Mouse (Mus musculus) cerebellum, adult 2 months (tissue): ENCODE measurements around the gene Ern2.

Source experiments
- CTCF ChIP-seq: fragments of 200-500 bp; IDR thresholded peaks from 2 replicates; pipeline ENCODE4 v1.5.1; 2011; ENCODE audit warnings: low read depth, mild to moderate bottlenecking, control low read depth, low read length, moderate library complexity, borderline replicate concordance; ENCODE audit not compliant: insufficient read depth
- POLR2A ChIP-seq: fragments of 200-500 bp; IDR thresholded peaks from 2 replicates; pipeline ENCODE4 v1.6.1; 2011; ENCODE audit warnings: low read length, control low read depth, borderline replicate concordance; ENCODE audit not compliant: insufficient read depth

- TF ChIP-seq CTCF (no peak), POLR2A (peak; percentile 79; the same call in 1 of the 2 replicates)
These were observed 53.3 kb downstream of the Ern2 start, which contains the start of the genes Palb2 and Dctn5 for GRCm38 (mm10) chr7:122132497-122133337.
